Mouse (Mus musculus) megakaryocyte, embryonic 14.5 days (primary cell): ENCODE data around the gene Rora.

ENCODE experiments used
- FLI1 ChIP-seq: IDR thresholded peaks from 2 replicates; pipeline ENCODE4 v1.6.1; 2012; ENCODE audit warnings: low read length, inconsistent platforms, mixed read lengths
- GATA1 ChIP-seq: IDR thresholded peaks from 3 replicates; pipeline ENCODE4 v1.6.1; 2012; ENCODE audit warnings: mixed read lengths, low read length, inconsistent platforms, borderline replicate concordance

GRCm38 (mm10) chr9:68820478-68820877 is 166.9 kb downstream of the Rora start:
- TF ChIP-seq GATA1 (no peak), FLI1 (no peak)
